Mouse (Mus musculus) gastrocnemius, postnatal 4 days (tissue): ENCODE data around the gene Zscan4-ps1. TPM values are rescaled to one million over a fixed set of nuclear protein-coding genes. Genes with fewer than 3 reads are reported as not detected.
"Not testable (repeated sequence)": the region's sequence is repeated elsewhere in the genome, so short reads cannot be mapped to it uniquely, and the experiment has no call there.

ENCODE experiments used
- DNase-seq, 2 experiments: peaks; one replicate each; pipeline ENCODE4 v3.0.0; 2021 to 2022; ENCODE audit warnings: low spot score in 2 of 2, mixed read lengths in 2 of 2
- long read RNA-seq, 2 experiments: library from polyadenylated mRNA; stranded (forward); transcript quantifications; one replicate each; pipeline ENCODE4 v2.0.0; 2021
- total RNA-seq, 2 experiments: library from RNA; stranded (reverse); gene quantifications; 2 replicates each; pipeline ENCODE4 v1.2.3; 2021

Gene Zscan4-ps1
- total RNA-seq = not detected
- long read RNA-seq, experiment 1 = 0 reads
- long read RNA-seq, experiment 2 = 0 reads

DNA sequence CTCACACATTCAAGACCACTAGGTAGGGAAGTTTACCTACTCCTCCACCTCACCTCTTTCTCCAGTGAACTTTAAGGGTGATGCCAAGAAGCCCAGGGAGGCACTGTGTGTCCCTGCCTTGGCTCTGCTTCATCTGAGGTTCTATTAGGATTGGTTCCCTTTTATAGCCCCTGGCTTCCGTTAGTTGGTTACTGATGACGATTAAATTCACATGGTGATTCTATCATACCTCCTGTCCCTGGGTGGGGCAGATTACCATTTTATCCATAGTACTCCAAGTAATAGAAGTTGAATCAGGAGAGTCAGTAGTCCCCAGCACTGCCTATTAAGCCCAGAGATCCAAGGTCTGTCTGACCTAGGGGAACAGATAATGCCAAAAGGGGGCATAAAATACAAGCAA lies at the start of gene Zscan4-ps1:
Zscan4-ps1 (minus strand) TSS at position 101 of the 400 bp plus-strand sequence.
- DNase-seq = not testable (repeated sequence)

Other genes starting within 250 kb of the Zscan4-ps1 start
- gene Zscan4b, start 164.6 kb downstream of the Zscan4-ps1 start, total RNA-seq = not detected
- gene Zscan4c, start 63.9 kb downstream of the Zscan4-ps1 start, total RNA-seq = not detected
- not detected for gene Zscan4d, start 96.5 kb upstream of the Zscan4-ps1 start, total RNA-seq
- gene Zscan4e, start 241.0 kb upstream of the Zscan4-ps1 start, total RNA-seq = not detected